Mouse (Mus musculus) frontal cortex, adult 2 months (tissue): Measurements from ENCODE around the gene Gga1. TPM values are rescaled to one million over a fixed set of nuclear protein-coding genes. Genes with fewer than 3 reads are reported as not detected.
"Not testable (repeated sequence)": the region's sequence is repeated elsewhere in the genome, so short reads cannot be mapped to it uniquely, and the experiment has no call there.

Experiments
- DNase-seq, 2 experiments: peaks; one replicate each; pipeline ENCODE4 v3.0.0; 2022; ENCODE audit warnings: low spot score in 1 of 2; ENCODE audit errors: extremely low spot score in 1 of 2
- polyA plus RNA-seq: library from polyadenylated mRNA; depleted of rRNA; stranded (reverse); fragments of >200 nt; gene quantifications from 2 replicates; pipeline ENCODE4 v1.2.3, GENCODE M21; 2012

Gga1 gene
- polyA plus RNA-seq, 1 experiment = 69.5 TPM

DNA sequence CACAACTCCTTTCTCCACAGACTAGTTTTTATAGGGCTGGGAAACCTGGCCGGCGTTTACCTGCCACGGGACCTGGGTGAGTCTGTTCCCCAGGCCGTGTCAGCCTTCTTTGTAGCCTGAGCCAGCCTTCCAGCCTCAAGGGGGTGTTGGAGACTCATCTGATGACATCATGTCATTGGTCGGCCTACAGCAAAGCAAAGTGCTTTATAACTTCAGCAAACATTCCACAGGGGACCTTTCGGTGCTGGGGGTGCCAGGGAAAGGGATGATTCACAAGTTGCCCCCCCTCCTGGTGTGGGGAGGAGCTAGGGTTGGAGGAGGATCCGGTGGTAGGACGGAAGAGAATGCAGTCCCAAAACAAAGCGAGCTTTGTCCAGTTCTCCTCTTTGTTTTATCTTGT lies 32.2 kb upstream of the Gga1 start:
- no peak for DNase-seq

DNA sequence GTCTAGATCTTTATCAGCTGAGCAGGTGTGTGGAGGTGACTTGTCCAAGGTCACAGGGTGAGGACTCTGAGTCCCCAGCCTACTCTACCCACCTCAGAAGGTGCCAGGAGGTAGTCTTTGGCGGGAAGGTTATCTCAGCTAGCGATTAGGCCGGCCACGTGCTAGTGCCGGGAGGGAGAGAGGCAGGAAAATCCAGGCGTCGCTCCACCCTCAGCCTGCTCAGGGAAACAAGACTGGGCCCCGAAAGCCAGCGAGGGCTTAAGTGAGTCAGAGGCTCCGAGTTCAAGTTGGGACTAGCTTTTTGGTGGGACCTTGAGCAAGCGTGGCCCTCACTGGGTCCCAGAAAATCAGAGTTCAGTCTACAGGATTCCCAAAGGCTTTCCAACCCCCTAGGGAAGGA lies 31.7 kb upstream of the Gga1 start:
- DNase-seq = no peak

DNA sequence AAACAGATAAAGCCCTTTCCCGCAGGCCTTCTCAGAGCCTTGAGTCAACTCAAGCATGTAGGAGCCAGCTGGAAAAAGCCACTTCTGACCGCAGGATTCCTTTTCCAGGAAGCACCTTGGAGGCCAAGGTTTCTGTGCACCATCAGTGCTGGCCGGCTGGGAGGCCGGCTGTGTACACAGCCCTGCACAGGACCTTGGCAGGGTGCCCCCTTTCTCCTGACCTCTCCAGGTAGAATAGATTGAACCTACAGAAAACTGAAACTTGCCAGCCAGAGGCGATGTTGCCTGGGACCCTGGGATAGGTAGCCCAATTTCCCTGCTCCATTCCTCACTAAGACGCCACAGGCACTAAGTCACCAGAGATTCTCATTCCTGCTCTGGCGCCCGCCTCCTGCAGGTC lies 31.1 kb upstream of the Gga1 start:
- no peak for DNase-seq

DNA sequence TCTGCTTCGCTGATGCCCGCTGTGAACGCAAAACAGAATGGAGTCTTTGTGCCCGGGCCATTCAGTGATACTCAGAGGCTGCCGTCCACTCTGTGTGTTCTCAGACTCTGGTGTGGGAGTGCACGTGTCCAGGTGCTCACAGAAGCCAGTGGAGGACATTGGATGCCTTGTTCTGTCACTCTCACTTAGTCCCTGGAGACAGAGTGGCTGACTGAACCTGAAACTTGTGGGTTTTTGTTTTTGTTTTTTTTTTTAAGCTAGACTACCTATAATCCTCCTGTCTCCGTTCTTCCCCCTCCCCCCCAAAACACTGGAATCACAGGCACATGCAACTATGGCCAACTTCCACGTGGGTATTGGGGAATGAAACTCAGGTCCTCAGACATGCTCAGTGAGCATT lies 30.6 kb upstream of the Gga1 start:
- DNase-seq = no peak

DNA sequence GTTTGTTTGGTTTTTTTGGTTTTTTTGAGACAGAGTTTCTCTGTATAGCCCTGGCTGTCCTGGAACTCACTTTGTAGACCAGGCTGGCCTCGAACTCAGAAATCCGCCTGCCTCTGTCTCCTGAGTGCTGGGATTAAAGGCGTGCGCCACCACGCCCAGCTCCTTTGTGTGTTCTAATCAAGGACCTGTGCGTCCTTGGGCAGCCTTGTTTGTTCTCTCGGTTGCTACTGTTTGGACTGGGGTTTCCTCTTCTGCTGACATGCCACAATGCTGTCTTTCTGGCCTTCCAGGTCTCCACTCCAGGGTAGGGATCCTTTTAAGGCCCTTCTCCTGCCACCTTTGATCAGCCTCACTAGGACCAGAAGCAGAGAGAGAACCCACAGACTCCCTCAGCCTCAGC lies 30.2 kb upstream of the Gga1 start:
- DNase-seq = not testable (repeated sequence)

DNA sequence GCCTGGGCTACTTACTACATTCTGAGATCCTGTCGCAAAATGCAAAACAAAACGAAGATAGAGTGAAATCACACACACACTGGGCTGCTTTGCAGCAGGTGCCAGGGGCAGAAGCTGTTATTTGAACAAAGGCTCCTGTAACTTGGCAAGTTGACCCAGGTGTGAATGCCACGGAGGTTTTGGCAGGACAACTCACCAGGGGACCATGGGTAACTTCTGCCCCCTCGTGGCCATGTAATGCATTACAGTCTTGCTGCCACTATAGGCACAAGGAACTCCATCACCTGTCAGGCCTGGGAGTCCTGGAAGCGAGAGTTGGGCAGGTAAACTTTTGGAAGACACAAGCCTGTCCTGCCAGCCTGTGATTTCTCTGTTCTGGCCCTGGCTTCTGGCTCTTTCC lies 28.5 kb upstream of the Gga1 start:
- peak in 1 of 2 experiments; percentile 90 for DNase-seq

DNA sequence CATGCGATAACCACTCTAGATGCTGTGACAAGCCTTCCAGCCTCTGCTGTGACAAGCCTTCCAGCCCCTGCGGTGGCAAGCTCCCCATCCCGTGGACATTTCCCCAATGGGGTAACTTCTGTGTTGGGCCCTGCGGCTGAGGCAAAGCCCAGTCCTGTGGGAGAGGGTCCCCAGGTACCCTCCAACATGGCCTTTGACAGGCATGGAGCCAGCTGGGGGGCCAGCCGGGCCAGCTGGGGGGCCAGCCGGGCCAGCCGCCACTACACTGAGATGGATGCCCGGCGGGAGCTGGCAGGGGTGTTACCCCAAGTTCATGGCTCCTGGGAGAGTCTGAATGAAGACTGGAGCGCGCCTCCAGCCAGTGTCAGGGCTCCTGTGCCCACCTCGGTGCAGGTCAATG lies 27.5 kb upstream of the Gga1 start:
- no peak for DNase-seq

DNA sequence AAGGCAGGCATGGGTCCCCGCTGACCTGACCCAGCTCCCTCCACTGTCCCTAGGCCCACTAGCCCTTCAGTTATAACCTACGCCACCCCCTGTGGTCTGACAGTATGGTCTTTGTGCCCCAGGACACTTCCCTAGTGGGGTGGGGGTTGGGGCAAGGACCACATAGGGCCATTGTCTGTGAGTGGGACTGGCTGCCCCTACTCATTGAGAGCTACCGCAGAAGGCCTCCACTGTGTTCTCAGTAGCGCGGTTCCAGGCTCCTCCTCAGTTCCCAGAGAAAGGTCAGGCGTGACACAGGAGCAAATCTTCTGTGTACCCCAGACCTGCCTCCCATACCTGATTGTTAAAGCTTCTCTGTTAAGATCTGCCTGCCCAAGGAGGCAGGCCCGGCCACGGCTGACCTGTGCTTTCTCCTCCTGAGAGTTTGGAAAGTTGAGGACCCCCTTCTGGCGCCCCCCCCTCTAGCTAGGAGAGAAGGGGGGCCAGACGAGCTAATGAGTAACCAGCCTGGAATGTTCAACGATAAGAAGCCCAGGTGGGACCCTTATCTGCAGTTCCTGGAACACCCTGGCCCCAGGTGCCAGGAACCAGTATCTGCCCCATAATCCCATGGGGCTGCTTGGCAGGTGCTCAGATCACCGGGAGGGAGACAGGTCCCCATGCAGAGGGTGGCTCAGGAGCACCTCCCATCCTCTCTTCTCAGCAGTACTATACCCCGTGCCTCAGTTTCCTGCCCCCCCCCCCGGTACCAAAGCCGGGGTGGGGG lies 26.7 kb upstream of the Gga1 start:
- DNase-seq = no peak

DNA sequence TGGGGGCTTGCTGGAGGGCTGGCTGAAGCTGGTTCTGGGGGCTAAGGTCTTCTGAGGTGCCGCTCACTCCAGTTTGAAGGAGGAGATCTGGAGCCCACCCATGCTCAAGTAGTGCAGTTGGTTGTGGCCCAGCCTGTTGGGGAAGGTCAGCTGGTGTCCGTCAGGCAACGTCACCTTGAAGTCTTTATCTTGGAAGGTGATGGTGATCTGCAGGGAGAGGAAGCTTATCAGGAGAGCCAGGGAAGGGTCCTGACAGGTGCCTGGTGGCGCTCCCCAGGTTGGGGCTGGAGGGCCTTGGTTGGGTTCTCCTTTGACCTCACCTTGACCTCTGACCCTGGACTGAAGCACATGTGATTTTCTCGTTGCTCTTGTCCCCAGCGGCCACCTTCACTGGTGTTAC lies 26.0 kb upstream of the Gga1 start:
- no peak for DNase-seq

DNA sequence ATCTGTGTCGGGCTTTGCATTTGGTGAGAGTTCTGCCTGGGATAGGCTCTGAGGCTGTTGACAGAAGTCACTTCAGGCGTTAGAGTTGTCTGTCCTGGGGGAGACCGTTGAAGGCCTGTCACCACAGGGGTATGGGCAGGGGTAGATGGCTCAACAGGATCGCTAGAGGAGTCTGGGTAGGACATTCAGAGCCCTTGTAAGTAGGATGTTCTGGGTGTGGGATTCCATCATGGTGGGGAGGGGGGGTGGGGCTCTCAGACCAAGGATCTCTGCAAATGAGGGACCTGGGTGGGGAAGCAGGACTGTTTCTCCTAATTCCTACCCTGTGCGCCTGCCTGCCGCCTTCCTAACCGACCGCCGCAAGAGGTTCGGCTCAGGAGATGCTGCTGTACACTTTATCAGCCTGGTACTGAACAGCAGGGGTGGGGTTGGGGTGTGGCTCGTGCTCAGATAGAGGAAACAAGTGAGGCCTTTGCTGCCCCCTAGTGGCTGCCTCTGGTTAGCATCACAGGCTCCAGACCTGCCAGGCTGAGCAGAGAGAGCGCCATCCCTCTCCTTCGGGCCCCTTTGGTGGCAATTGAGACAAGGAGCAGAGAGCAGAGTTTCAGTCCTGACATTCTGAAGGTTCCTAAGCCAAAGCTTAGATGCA lies 25.4 kb upstream of the Gga1 start:
- DNase-seq = peak; percentile 81 to 97

DNA sequence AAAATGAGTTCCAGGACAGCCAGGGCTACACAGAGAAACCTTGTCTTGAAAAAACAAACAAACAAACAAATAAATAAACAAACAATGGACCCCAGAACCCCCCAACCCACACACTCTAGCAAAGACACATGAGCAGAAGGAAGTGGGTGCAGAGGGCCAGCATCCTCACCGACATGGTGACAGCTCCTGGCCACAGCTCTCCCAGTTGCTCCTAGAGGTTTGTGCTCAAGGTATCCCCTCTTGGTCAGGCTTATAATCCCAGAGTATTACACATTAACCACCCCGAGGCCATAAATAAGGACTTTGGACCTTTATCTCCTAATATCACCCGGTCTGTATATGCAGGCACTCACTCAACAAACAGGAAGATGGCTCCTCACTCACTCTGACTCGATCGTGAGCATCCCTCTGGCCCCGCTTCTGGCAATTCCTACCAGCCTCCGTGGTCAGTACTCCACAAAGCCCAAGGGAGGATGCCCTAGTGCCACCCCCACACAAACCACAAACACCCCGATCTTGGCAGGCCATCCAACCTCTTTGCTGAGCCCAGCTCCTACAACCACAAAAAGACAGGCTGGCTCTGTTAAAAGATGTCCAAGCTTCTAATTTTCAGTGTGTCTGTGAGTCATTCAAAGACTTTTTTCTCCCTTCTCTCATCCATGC lies 21.6 kb upstream of the Gga1 start, which contains the start of gene Lgals2:
Lgals2 (minus strand) TSS at position 227 of the 663 bp plus-strand sequence.
- DNase-seq = no peak

DNA sequence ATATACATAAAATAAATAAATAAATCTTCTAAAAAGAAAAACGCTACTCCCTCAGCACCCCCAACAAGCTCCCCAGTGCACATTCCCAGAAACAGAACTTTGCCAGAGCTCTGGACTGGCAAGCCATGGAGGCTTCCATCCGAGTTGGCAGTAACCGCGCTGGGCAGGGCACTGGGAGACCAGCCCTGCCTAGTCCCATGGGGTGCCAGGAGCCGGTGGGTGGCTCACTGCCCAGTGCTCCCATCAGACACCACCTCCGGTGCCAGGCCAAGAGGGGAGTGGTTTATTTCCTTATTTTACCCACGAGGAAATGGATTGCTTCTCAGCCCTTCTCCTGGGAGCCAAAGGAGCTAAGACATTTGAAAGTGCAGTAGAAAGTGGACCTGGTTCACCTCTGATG lies 20.0 kb upstream of the Gga1 start:
- DNase-seq = peak in 1 of 2 experiments; percentile 65

DNA sequence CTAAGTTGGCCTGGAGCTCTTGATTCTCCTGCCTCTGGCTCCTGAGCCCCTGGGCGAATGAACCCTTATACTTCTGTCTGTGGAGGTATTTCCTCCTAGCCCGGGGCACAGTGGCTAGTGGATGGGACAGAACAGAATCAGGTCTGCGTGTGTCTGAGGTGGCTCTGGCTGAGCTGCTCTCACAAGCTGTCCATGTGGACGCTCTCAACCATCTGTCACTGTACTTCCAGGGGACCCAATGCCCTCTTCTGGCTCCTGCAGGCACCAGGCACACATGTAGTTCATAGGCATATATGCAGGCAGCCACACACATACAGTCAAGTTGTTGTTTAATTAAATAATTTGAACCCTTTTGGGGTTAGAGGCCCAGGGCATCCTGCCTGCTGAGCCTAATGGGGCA lies 17.7 kb upstream of the Gga1 start:
- DNase-seq = no peak

DNA sequence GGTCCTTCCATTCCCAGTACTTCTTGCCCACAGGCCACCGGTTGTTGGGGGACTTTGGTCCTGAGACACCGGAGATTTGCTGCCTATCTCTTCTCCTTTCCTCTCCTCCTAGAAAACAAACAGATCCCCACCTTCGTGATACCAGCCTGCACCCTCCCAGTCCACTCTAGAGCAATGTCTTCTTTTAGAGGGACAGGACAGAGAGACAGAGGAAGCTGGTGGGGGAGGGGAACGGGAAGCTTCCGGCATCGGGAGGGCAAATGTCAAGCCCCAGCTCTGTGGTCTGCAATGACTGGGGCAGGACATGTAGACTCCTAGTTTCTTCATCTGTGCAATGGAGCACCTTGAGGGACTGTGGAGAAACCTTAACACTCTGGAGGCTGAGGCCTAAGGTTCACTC lies 17.3 kb upstream of the Gga1 start:
- no peak for DNase-seq

DNA sequence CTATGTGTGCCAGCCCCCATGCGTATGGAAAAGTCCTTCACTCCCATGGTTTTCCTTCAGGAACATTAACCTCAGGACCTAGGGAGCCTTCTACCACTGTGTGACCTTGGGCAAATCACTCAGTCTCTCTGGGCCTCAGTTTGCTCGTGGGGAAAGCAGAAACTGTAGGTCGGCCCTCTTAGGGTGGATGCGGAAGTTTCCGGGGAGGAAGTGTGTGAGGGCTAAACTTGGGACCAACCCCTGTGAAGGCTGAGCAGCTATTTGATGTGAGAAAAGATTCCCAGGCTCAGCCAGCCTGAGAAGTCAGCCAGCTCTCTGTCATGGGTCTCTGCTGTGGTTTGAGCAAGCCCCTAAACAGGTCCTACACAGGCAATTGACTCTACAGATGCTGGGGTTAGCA lies 14.7 kb upstream of the Gga1 start:
- no peak for DNase-seq

DNA sequence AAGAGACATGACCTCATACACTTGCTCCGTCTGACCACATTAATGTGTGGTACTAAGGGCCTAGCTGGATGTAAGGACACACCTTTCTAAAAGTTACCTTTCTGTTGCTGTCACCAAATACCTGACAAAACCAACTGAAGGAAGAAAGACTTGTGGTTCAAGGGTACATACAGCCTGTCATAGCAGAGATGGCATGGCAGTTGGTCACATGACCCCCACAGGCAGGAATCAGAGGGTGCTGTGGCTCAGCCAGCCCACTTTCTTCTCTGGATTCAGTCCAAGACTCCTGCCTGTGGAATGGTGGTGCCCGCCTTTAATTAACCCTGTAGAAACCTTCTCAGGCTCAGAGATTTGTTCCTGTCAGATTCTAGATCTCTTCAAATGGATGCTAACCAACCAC lies 13.8 kb upstream of the Gga1 start:
- DNase-seq = no peak

DNA sequence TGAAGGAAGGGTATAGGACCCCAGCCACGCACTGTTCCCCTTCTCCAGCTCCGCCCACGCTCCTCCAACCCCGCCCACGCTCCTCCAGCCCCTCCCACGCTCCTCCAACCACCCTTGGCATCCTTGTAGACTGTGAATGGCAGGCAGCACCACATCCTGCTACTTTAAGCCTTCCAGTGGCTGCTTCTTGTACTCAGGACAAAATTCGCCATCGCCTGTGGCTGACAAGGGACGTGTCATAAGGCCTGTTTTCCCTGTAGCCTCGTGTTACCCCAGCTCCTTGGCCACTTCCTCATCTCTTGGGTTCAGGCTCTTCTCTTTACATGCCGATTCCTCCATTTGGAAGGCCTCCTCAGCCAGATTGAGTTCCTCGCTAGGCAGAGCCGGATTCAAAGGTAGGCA lies 13.1 kb upstream of the Gga1 start:
- no peak for DNase-seq

DNA sequence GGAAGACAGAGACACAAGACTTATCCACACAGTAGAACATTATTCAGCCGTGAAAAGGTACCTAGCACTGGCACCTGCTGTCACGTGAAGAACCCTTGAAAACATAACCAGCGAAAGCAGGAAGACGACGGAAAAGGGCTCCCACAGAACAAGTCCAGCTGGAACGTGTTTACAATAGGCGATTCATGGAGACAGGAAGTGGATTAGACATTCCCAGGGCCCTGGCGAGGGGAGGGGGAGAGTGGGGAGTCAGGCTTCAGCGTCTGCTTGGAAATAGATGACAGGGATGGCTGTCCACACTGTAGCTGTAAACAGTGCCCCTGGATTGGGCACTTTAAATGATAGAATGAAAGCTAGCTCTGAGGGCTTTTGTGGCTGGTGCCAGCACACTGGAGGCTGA lies 8.6 kb upstream of the Gga1 start:
- peak in 1 of 2 experiments; percentile 25 for DNase-seq

DNA sequence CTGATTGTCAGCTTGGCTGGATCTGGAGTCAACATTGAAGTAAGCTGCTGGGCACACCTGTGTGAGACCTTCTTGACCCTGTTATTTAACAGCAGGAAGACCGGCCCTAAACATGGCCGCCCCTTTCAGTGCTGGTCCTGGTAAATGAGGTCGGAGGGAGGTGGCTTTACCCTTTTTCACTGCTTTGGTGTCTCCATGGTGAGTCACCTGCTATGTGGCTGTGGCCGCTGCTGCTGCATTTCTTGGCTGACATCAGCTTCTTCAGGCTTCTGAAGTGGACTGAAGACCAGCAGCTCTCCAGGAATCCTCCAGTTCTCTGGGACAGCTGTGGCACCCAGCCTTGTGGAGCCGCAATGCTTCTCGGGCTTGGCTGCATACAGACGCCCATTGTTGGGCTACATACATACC lies 8.2 kb upstream of the Gga1 start:
- no peak for DNase-seq

DNA sequence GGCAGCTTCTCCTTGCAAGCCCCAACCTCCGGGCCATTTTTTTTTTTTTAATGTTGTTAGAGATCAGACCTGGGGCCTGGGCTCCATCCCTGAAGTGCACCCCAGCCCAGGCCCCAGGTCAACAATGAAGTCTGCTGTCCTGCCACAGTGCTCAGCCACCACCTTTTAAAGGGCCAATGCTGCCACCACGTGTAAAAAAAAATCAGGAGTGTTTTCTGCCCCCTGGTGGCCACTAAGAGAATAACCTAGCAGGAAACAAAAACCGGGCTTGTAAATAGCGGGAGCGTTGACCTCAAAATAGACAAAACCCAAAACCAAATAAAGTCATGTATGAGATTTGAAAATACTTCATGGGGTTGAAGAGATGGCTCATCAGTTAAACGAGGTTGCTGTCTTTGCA lies 7.2 kb upstream of the Gga1 start:
- peak in 1 of 2 experiments; percentile 61 for DNase-seq

DNA sequence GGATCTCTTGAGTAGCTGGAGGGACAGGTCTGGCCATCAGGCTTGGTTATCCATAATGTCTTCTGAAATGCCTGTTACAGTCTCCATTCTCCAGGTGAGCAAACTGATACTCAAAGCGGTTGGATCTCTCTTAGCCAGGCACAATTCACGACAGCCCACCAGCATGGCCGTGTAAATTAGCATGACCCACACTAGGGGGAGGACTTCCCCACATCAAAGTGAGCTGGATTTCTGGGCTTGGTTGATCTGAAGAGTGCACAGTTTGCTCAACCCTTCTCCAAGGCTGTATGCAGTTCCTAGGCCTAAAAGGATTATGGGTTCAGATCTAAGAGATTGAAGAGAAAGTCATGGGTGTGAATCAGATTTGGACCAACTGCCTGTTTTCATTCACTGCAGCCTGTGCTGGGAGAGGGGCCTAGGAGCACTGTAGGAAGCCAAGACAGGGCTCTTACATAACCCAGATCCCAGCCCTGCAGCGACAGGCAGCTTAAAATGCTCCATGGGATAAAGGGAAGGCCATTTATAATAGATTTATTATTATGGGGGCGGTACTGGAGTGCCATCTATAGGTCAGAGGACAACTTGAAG lies 4.9 kb upstream of the Gga1 start:
- DNase-seq = no peak
